Mouse (Mus musculus) liver, postnatal 0 days (tissue): ENCODE results near the gene Fam57b.

ENCODE experiments used
- CTCF ChIP-seq: sonication (generic); IDR thresholded peaks from 2 replicates; pipeline ENCODE4 v1.5.1; 2016; ENCODE audit warnings: antibody characterized with exemption, low read depth
- EP300 ChIP-seq: IDR thresholded peaks from 2 replicates; pipeline ENCODE4 v1.6.1; 2016; ENCODE audit warnings: antibody characterized with exemption, low read depth, mild to moderate bottlenecking

GRCm38 (mm10) chr7:126793456-126794270 lies 3.8 kb upstream of the Fam57b start:
- TF ChIP-seq CTCF, result no peak
- TF ChIP-seq EP300, result no peak
